Mouse (Mus musculus): Measurements from ENCODE around the gene Olfr145.

Gene Olfr145

DNA sequence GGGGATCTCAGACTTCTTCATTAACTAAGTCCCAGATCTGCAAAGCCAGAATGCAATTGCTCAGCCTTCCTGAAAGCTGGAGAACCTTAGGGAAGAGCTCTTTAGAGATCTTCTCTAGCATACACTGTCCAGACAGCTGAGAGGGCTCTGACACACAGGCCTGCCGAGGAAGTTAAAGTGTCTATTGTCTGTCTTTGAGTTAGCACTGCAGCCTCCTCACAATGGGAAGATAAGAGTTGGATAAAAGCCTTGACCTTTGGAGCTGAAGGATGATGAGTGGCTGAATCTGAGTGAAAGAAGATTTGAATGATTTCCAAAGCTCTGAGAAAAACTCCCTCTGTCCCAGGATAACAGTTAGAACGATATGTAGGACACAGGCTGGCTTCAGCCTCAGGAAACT, at the start of gene Olfr145:
Olfr145 (plus strand) TSS at position 64 of the 400 bp plus-strand sequence.
- DNase-seq (ENCODE audit: low spot score in 2 of 2): no peak

DNA sequence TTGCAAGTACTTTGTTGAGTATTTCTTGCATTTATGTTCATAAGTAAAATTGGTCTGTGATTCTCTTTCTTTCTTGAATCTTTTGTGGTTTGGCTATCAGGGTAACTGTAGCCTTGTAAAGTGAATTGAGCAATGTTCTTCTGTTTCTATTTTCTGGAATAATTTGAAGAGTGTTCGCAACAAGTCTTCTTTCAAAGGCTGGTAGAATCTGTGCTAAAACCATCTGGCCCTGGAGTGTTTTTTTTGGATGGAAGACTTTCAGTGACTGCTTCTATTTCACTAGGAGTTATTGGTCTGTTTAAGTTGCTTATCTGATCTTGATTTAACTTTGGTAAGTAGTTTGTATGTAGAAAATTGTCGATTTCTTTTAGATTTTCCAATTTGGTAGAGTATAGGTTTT, 47.3 kb upstream of the Olfr145 start:
- no peak for DNase-seq (ENCODE audit: low spot score in 2 of 2)

DNA sequence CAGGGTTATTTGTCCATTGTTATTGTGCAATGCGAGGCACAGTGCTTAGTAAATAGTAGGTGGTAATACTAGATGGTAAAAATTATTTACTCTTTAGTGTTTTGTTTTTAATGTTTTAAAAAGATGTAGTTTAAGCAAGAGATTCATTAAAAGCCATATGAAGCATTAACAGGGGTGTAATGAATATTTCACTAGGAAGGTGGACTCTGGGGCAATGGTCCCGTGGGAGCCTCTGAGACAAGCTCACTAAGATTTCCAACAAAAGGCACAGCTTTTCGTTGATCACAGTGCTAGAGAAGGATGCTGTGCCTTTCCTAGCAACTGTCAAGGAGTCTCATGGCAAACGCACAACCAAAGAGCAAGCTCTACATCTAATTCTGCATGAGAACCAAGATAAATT, 42.6 kb upstream of the Olfr145 start, which contains the start of gene Olfr877:
Olfr877 (plus strand) TSS at position 301 of the 400 bp plus-strand sequence.
- DNase-seq (ENCODE audit: low spot score in 2 of 2): no peak

DNA sequence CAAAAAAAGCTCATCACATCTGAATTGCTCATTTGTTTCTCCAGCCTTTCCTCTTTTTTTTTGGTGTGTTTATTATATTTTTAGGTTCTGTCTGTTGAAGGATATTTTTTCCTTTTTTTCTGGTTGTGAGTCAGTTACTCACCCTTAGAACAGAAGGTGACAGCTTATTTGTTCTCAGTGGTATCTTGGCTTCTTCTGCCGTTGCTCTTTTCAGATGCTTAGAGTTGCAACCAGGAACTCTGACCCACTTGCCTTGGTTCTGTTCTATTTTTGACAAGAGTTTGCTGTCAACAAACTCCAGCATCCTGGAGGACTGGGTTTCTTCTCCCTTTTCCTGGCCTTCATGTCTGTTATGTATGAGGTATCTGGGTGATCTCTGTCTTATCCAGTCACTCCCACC, 33.2 kb upstream of the Olfr145 start:
- no peak for DNase-seq (ENCODE audit: low spot score in 2 of 2)

DNA sequence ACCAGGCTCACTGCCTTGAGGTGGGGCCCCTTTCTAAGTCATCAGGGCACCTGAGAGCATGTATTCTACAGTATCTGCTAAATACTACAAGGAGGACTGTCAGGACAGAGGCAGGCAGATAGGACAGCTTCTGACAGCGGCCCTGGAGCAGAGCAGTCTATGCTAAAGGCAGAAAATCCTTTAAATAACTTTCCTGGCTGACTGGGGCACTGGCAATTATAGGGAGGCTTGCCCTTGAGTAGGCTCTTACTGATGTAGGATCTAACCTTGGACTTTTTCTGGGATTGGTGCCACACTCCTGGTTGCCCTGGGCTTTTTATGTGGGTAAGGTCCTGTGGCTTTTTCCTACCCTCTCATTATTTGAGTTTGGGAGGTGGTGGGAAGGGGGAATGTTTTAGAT, 26.3 kb upstream of the Olfr145 start:
- no peak for DNase-seq (ENCODE audit: low spot score in 2 of 2)

DNA sequence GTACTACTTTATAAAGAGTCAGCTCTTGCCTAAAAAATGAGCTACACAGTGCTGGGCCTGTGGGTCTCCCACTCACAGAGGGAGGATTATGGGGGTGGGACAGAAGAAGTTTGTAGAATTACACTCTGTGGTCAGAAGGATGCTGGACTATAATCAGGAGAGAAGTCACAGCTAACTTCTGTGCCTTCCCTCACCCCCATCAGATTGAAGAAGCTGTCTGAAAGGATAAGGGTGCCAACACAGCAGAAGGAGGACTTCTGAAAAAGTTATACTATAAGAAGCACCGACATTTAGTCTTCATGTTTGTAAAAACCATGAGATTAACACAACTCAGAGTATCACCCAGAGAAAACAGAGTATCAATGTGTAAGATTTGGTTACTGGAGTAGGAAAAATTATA, 25.4 kb upstream of the Olfr145 start:
- DNase-seq (ENCODE audit: low spot score in 2 of 2): no peak

DNA sequence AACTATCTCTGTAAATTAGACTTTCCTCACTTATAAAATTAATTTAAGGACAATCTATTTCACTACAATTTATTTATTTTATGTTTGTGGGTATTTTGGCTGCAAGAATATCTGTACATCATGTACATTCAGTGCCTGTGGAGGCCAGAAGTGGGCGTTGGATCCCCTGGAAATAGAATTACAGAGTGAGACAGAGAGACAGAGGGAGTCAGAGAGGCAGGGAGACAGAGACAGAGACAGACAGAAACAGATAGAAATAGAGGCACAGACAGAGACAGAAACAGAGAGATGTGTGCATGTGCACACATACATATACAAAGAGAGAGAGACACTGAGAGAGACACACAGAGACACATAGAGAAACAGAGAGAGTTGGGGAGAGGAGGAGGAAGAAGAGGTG, 25.0 kb upstream of the Olfr145 start:
- no peak for DNase-seq (ENCODE audit: low spot score in 2 of 2)

DNA sequence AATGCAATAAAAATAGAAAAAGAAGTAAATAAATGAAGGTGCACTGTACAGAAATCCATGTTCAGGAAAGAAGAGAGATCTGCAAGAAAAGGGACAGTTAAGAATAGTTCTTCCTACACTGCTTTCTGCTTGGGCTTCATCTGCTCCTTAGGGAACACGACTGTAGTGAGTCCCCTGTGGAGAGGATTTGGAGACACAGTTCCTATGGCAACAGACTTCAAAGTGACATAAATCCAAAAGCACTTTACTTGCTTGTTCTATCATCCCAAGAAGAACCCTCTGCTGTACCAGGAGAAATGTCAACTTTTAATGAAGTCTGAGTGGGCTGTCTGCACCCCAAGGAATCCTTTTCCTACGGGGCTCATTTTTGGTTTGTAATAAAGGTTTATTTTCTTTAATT, 5.6 kb upstream of the Olfr145 start:
- no peak for DNase-seq (ENCODE audit: low spot score in 2 of 2)

DNA sequence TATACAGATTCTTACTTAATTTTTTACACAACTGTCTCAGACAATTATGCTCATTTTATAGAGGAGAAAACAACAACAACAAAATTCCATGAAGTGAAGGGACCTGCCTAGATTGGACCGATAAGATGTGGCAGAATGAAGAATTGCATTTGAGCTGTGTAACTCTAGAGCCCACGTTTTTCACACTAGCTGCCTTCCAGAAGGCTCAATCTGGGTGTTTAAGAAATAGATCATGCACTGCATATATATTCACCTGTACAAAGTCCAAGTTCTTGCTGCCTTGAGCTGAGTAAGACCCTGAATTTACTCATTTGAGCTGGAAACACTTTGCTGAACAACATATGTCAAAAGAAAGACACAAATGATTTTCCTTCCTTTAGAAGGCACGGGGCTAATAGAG, 9.0 kb downstream of the Olfr145 start:
- no peak for DNase-seq (ENCODE audit: low spot score in 2 of 2)

DNA sequence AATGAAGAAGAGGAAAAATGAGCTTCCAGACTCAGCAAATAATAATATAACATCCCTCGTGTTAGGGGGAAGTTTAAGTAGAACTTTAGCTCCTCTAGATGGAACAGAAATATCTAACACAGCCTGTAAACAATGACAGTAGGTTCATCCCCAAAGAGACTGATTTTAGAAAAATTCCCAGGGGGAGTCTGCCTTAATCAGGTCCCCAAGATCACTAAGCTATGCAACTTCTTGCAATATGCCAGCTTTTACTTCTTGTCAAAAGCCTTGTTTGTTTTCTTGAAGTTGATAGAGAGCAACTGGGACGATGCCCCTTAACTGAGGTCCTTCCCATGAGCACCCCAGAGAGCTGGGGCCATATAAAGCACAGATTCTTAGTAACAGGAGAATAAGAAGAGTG, 21.0 kb downstream of the Olfr145 start, which contains the start of gene Olfr878:
Olfr878 (plus strand) TSS at position 301 of the 400 bp plus-strand sequence.
- DNase-seq (ENCODE audit: low spot score in 2 of 2): no peak

DNA sequence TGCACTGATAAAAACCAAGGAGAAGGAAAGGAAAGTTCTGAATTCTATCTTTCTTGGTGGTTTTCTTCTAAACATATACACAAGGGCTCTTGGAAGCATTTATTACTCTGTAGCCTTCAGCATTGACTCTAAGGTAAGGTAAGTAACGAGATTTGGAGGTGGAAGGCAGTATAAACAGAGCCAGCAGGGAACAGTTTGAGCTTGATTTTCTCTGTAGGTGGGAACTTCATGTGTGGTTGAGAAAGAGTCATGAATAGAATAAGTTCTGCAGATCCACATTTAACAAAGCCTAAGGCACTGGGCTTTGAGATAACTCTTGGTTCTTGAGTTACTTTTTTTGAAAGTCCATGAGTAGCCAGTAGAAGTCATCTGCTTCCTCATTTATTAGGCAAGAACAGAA, 21.5 kb downstream of the Olfr145 start:
- DNase-seq (ENCODE audit: low spot score in 2 of 2): no peak

DNA sequence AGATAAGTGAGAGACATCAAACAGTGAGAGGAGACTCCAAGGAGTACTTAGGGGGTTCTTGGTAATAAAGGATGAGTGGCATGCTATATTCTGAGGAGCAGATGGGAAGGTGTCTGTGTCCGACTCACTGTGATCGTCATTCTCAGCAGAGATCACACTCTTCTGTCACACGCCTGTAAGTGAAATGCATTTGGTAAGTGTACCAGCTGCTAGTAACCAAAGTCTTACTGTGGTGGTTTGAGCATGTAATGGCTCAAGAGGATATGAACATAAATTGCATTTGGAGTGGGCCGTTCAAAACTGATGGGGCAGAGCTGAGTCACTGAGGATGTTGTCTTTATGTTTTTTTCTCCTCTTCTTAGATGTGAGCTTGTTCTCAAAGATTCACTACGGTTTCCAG, 27.7 kb downstream of the Olfr145 start:
- no peak for DNase-seq (ENCODE audit: low spot score in 2 of 2)

DNA sequence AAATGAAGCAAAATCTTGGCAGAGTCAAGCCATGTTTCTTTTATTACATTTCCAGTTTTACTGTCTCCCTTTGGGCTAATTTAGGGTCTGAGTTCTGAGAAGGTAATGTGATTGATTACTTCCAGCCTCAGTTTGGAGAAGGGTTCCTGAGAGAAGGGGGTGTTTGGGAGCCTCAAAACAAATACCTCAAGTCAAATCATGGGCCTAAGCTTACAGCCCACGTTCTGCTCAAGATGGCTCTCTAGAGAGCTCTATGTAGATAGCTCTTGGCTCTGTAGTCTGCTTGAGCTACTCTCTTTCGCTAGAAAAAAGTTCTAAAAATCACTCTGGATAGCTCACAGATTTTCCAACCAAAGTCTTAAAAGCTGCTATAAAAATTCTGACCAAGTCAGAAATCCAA, 28.9 kb downstream of the Olfr145 start:
- no peak for DNase-seq (ENCODE audit: low spot score in 2 of 2)

DNA sequence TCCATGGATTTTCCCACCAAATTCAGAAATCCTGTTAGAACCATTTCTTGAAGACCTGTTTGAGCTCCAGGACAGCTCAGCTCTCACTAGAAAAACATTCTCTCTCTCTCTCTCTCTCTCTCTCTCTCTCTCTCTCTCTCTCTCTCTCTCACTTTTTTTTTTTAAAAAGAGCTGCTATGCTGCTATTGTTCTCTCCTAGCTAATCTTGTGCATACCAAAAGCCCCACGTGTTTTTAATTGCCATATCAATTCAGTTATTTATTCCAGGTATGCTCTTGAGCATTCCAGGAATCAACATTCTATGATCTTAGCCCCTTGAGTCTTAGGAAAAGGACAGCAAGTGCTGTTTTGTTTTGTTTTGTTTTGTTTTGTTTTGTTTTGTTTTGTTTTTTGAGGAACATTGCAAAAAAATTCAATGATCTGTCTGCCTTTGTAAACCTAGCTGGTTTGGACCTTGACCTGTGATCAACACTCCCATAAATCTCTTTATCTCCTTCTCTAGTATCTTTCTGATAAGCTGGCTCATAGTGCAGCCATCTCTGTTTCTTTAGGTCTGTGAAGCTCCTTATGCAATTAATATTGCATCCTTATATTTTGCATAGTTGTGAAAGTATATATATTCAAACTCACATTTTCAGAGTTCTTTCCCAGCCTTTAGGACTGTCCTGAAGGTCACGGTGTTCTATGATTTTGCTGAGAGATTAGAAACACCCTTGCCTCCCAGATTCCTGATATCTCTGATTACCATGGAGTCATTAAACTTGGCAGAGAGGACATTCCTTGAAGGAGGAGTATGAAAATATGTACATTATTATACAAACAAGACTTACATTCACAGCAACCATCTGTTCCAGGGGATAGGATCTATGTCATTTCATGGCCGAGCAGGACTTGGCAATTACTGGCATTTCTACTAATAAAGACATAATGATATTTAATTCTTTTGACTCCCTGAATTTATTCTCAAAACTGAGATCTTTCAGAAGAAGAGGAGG, 29.8 kb downstream of the Olfr145 start:
- no peak for DNase-seq (ENCODE audit: low spot score in 2 of 2)

DNA sequence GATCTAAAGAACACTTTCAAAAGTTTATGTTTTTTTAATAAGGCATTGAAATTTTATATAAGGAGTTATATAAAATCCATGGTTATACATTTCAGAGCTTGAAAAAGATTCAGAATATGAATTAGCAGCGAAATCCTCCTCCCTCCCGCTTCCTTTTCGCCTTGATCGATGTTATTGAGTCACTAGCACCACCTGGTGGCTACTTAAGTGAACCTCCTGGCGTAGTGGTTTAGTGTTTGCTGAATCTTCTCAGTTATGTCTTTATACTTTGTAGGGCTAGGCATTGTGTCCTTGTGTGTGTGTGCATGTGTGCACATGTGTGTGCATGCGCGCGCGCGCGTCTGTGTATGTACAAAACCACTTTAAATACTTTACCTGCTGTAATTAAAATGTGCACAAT, 36.0 kb downstream of the Olfr145 start:
- peak; percentile 3 to 4 for DNase-seq (ENCODE audit: low spot score in 2 of 2)

DNA sequence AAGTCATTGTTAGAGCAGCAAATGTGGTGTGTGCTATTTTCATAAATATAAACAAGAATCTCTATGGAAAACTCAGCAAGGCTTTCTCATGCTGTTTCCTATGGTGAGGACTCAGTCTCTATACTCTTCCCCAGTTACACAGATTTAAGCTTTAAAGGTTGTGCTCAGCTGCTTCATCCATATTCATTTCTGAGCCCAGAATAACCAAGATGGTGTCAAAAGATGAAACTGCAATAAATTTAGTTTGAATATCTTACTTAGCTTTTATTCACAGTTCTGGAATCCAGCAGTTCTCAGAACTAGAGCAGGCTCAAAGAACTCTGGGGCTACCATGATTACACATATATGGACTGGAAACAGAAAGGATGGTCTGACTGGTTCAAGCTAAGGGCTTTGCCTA, 37.6 kb downstream of the Olfr145 start:
- DNase-seq (ENCODE audit: low spot score in 2 of 2): no peak

DNA sequence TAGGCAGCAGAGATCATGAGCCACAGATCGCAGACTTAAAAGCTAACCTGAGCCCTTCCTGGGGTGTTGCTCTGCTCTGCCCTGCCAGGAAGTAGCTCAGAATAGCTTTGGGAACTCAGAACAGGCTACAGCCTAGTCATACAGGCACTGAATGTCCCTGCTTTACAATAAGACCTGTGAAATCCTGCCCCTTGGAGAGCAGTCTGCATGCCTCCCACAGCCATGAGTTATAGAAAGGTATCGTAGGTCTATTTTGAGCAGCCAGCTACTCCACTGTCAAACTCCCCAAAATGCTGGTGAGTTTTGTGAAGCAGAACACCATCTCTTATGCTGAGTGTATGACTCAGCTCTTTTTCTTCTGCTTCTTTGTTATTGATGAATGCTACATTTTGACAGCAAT, 44.6 kb downstream of the Olfr145 start:
- no peak for DNase-seq (ENCODE audit: low spot score in 2 of 2)
